Mouse (Mus musculus) right cerebral cortex, postnatal 10 days (tissue): ENCODE results near the gene Tigd4.

ENCODE experiments used
- DNase-seq, 2 experiments: peaks; one replicate each; pipeline ENCODE4 v3.0.0; 2021; ENCODE audit warnings: low spot score in 2 of 2

The Tigd4 gene

DNA sequence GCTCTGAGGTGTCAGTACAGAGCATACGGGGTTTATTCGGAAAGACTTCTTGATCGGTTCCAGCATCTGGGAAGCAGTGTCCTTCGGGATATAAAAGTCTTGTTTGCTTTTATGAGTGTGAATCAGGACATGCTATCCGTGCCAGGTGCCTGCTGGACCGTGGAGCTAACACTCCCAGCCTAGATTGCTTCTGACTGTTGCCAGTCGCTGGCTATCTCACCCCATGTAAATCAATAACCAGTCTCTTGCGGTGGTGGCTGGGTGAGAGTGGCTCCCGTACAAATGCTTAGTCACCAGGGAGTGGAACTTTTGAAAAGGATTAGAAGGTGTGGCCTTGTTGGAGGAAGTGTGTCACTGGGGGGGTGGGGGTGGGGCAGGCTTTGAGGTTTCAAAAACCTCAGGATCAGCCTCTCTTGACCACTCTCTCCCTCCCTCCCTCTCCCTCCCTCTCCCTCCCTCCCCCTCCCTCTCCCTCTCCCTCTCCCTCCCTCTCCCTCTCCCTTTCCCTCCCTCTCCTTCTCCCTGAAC, 16.9 kb downstream of the Tigd4 start:
- no peak for DNase-seq

DNA sequence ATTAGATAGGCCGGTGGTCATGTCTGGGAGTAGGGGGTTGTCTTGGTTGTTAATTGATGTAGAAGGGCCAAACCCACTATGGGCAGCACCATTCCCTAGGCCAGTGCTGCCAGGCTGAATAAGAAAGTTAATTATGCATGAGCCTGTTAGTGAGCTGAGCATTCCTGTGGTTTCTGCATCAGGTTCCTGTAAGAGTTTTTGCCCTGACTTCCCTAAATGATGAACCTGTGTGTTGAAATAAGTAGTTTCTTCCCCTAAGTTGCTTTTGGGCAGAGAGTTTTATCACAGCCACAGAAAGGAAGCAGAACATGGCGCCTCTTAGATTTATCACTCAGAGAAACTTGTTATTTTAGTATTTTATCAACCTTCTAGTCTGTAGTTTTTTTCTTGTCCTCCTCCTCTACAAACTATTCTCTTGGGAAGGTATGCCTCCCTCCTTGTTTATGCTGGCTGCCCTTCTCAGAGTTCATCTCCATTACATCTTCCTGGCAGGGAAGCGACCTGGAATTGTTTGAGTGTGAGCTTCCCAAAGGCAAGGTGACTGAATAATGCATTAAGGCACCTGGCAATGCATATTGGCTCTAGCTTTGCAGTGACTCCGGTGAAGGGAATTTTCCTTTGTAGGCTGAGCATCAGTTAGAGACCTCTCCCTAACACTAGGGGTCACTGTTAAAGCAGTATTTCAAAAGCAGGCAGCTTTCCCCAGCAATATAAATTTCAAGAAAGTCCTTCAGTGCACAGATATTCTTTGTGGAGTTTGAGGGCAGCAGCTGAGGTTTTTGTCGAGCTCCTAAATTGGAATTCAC, 21.9 kb downstream of the Tigd4 start:
- peak; percentile 32 to 48 for DNase-seq

- DNase-seq, result no peak
Measured at GRCm38 (mm10) chr3:84615856-84616225, 22.5 kb downstream of the Tigd4 start.

GRCm38 (mm10) chr3:84618627-84619026, 25.3 kb downstream of the Tigd4 start:
- no peak for DNase-seq

DNA sequence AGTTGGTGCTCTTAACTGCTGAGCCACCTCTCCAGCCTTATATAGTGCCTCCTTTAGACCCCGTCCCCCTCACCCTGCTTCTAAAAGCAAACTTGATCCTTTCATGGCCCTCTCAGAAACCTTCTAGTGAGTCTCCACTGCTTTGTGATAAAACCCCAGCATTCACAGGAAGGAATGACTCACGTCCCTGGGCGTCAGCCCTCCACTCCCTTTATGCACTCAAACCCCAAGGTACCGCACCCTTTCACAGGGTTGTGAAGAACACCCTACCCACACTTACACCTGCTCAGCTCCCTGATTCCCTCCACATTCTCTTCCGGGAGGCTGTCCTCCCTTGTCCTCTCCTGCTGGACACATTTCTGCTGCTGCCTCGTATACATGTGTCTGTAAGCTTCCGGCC, 25.7 kb downstream of the Tigd4 start:
- no peak for DNase-seq

GRCm38 (mm10) chr3:84619725-84620124, 26.4 kb downstream of the Tigd4 start:
- DNase-seq, result no peak

- no peak for DNase-seq
Measured at GRCm38 (mm10) chr3:84622026-84622425, 28.7 kb downstream of the Tigd4 start.

GRCm38 (mm10) chr3:84631586-84631985, 38.2 kb downstream of the Tigd4 start:
- no peak for DNase-seq

DNA sequence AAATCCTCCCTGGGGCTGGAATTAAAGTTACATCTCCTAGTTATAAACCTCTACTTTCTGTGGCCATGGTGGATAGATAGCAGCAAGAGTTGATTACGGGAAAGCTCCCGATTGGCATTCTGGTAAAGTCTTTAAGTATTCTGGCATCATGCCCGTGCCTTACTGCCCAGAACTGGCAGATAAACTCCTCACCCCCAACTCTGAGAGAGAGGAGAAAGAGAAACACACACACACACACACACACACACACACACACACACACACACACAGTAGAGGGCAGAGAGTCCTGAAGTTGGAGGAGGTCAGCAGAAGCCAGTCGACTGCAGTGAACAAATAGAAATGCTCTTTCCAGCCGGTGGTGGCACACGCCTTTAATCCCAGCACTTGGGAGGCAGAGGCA, 43.7 kb downstream of the Tigd4 start:
- no peak for DNase-seq

DNA sequence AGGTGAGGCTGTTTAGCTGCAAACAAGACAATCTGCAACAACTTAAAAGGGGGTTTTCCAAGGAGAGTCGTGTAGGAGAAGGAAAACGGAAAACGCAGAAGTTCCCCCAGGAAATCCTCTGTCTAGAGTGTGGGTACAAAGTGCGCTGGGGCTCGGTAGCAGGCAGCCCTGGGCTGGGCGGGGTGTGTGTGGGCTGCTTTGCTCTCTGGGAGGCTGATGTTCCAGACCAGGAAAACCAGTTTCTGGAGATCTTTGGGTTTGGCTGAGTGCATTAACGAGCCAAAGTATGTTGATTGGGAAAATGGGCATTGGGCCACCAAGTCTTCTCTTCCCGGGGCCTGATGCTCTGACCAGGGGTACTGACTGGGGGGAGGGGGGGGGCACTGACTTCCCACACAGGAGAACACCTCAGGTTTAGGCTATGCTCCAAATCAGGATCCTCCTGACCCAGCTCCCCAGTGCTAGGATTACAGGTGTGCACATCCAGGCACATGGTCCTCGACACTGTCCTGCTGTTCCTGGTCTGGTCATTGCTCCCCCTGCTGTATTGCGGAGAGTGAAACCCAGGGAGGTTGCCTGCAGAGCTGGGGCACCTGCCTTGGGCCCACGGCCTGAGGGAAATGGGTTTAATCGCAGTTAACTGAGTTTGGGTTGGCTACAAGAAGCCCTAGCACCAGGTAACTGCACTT, 44.7 kb downstream of the Tigd4 start:
- DNase-seq, result no peak

GRCm38 (mm10) chr3:84638858-84639257, 45.5 kb downstream of the Tigd4 start:
- no peak for DNase-seq

DNA sequence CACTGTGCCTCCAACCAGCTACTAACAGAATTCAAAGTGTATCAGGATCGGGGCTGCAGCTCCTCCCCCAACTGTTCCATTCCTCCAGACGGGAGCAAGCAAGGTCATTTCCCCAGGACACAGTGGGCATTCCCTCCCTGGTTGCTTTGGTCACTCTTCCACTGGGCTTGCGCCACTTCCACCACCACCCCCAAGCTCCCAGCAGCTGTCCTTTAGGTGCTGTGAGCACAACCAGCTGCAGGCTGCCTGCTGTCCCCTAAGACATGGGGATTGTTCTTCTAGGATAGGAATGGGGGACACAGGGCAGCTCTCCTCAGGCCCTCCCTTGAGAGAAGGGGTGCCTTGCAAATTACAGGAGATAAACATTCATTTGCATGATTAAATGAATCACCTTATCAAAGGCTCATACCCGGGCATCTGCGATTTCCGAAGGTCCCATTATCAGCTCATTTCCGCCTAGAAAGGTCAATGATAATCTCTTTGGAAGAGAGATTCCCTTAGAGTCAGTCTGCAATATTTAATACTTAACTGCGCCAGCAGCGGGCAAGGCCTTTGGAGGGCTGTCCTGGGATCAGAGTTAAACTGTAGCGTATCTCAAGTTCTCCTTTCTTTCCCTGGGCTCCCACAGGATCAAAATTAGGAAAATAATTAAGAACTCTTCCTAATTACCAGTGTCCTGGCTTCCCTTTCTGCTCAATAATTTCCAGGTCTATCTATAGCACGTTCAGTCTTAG, 46.6 kb downstream of the Tigd4 start:
- no peak for DNase-seq

GRCm38 (mm10) chr3:84640536-84640935, 47.2 kb downstream of the Tigd4 start:
- DNase-seq, result no peak

- DNase-seq, result no peak
Measured at GRCm38 (mm10) chr3:84641391-84641790, 48.0 kb downstream of the Tigd4 start.

DNA sequence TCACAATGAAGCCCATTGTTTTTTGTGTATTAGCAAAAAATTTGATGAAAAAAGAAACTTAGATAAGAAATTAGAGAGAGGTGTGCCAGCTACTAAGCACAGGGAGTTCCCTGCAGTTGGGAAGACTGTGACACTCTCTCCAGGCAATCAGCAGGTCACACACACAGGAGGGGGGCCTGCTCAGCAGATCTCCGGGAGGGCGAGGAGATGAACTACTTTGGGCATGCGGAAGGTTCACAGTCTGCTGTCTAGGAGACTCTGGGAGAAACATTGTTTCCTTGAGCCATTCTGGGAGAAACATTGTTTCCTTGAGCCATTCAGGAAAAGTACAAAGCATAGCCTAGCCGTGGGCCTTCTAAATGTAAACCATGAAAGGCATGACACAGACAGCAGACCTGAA, 49.6 kb downstream of the Tigd4 start:
- DNase-seq, result no peak

- no peak for DNase-seq
Measured at GRCm38 (mm10) chr3:84645156-84646006, 52.0 kb downstream of the Tigd4 start.

- no peak for DNase-seq
Measured at GRCm38 (mm10) chr3:84646007-84646290, 52.6 kb downstream of the Tigd4 start.

DNA sequence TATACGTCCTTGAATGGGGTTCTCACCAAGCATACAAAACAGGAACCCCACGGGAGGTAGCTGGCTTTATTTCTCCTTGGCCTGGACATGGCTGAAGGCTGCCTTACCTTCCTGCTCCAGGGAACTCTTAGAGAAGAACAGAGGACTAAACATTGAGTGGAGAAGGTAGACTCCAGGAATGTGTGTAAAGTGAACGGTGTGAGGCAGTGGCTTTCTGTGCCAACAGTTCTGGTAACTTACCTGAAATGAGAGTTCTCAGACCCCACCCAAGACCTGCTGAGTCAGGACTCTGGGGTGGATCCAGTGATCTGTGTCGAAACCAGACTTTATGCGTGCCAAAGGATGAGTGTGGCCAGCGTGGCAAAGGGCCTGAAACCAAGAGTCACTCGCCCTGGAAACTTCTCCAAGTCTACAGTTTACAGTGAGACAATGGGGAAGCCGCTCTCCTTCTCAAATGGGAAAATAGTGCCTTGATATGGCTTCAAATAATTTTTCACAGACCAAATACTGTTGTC, 53.0 kb downstream of the Tigd4 start:
- no peak for DNase-seq
